Mouse (Mus musculus) R1 (cell line): ENCODE measurements around the gene Gemin5.

Experiments
- DNase-seq: peaks from one replicate; pipeline ENCODE4 v3.0.0-alpha.2; 2018; ENCODE audit warnings: low read depth, low spot score

Gemin5 gene

GRCm38 (mm10) chr11:58116560-58116959 is 51.8 kb downstream of the Gemin5 start:
- DNase-seq, result no peak

GRCm38 (mm10) chr11:58107664-58108337 is 60.5 kb downstream of the Gemin5 start:
- no peak for DNase-seq

- DNase-seq, result peak; percentile 78
Measured at GRCm38 (mm10) chr11:58107009-58107408, 61.3 kb downstream of the Gemin5 start.

- DNase-seq, result peak; percentile 87
Measured at GRCm38 (mm10) chr11:58104351-58104791, 64.0 kb downstream of the Gemin5 start.

GRCm38 (mm10) chr11:58103697-58104306 is 64.5 kb downstream of the Gemin5 start, which contains the start of gene Cnot8:
Cnot8 (plus strand) TSS chr11:58104153.
- peak; percentile 98 for DNase-seq

GRCm38 (mm10) chr11:58103344-58103653 is 65.0 kb downstream of the Gemin5 start:
- no peak for DNase-seq

GRCm38 (mm10) chr11:58102581-58103343 is 65.6 kb downstream of the Gemin5 start:
- DNase-seq, result peak; percentile 77

GRCm38 (mm10) chr11:58102146-58102545 is 66.2 kb downstream of the Gemin5 start:
- DNase-seq, result no peak

- DNase-seq, result no peak
Measured at GRCm38 (mm10) chr11:58101194-58101720, 67.1 kb downstream of the Gemin5 start.

- DNase-seq, result no peak
Measured at GRCm38 (mm10) chr11:58100006-58100405, 68.3 kb downstream of the Gemin5 start.

GRCm38 (mm10) chr11:58098366-58098720 is 70.0 kb downstream of the Gemin5 start:
- peak; percentile 68 for DNase-seq

GRCm38 (mm10) chr11:58097621-58098365 is 70.5 kb downstream of the Gemin5 start:
- DNase-seq, result peak; percentile 45

GRCm38 (mm10) chr11:58096821-58097620 is 71.3 kb downstream of the Gemin5 start:
- DNase-seq, result no peak

GRCm38 (mm10) chr11:58096160-58096559 is 72.2 kb downstream of the Gemin5 start:
- no peak for DNase-seq

GRCm38 (mm10) chr11:58095561-58095960 is 72.8 kb downstream of the Gemin5 start:
- DNase-seq, result no peak

GRCm38 (mm10) chr11:58094766-58095165 is 73.6 kb downstream of the Gemin5 start:
- no peak for DNase-seq

- peak; percentile 53 for DNase-seq
Measured at GRCm38 (mm10) chr11:58093021-58093528, 75.3 kb downstream of the Gemin5 start, which contains the start of gene Gm12248. Gm12248 (minus strand) TSS chr11:58093134.

- no peak for DNase-seq
Measured at GRCm38 (mm10) chr11:58092541-58092940, 75.8 kb downstream of the Gemin5 start.

GRCm38 (mm10) chr11:58081716-58082115 is 86.6 kb downstream of the Gemin5 start:
- DNase-seq, result no peak

GRCm38 (mm10) chr11:58077270-58077669 is 91.1 kb downstream of the Gemin5 start:
- DNase-seq, result no peak

- no peak for DNase-seq
Measured at GRCm38 (mm10) chr11:58072978-58073377, 95.4 kb downstream of the Gemin5 start.
